7 mouse cellular contexts compared by ENCODE assay signal in genomic region chr8:70701048-70701981, GRCm38 (mm10). TPM values are rescaled to one million over a fixed set of nuclear protein-coding genes. Genes with fewer than 3 reads are reported as not detected.
DNase-seq lines count a peak whose midpoint lies in the region; ATAC-seq and TF ChIP-seq lines count a peak whose summit lies in the region.

No protein-coding gene starts in this region.

- TF ChIP-seq POLR2A in olfactory bulb, adult 2 months (IDR thresholded peaks at IDR 0.05; ENCODE audit: insufficient read depth, low read depth, low read length), result no peak

- H3K9ac ChIP-seq in lung, postnatal 0 days (replicated peaks; ENCODE audit: low read depth), result peak overlapping the region; percentile 99; the same call in 1 of the 2 replicates
- H3K9ac ChIP-seq in forebrain, embryonic 11.5 days (ENCODE audit: low read length), result peak overlapping the region; percentile 87
- peak overlapping the region; percentile 96 for H3K9ac ChIP-seq in limb, embryonic 11.5 days (ENCODE audit: low read length)

- H3K4me1 ChIP-seq in lung, postnatal 0 days (ENCODE audit: insufficient read depth, low read depth, low read length), result peaks cover 22% of the 10 kb centered on the region; the same call in 1 of the 2 replicates
- peaks cover 24% of the 10 kb centered on the region for H3K4me1 ChIP-seq in forebrain, embryonic 11.5 days (replicated peaks; ENCODE audit: control insufficient read depth, insufficient read depth, low read length)
- peaks cover 21% of the 10 kb centered on the region for H3K4me1 ChIP-seq in limb, embryonic 11.5 days (ENCODE audit: control insufficient read depth, insufficient read depth, low read length)
- H3K4me1 ChIP-seq in olfactory bulb, adult 2 months (ENCODE audit: control insufficient read depth, insufficient read depth, low read length), result peaks cover 32% of the 10 kb centered on the region

- H3K36me3 ChIP-seq in lung, postnatal 0 days (ENCODE audit: insufficient read depth, low read length), result 0 out of 2 replicates have a peak, but pooled peaks cover 7% of the 10 kb centered on the region
- H3K36me3 ChIP-seq in forebrain, embryonic 11.5 days (ENCODE audit: control insufficient read depth, insufficient read depth, low read length), result no peaks in the 10 kb centered on the region
- H3K36me3 ChIP-seq in limb, embryonic 11.5 days (ENCODE audit: control insufficient read depth, insufficient read depth, low read length), result peaks cover 4% of the 10 kb centered on the region; the same call in 1 of the 2 replicates

- no peak for TF ChIP-seq EP300 in lung, postnatal 0 days (IDR thresholded peaks at IDR 0.05)

- peak overlapping the region; percentile 99; the same call in 1 of the 2 replicates for H3K27ac ChIP-seq in lung, postnatal 0 days (ENCODE audit: low read length)
- H3K27ac ChIP-seq in forebrain, embryonic 11.5 days (ENCODE audit: low read depth, low read length), result peak overlapping the region; percentile 96; the same call in 1 of the 2 replicates
- no peak overlapping the region; the same call in 1 of the 2 replicates for H3K27ac ChIP-seq in limb, embryonic 11.5 days (replicated peaks; ENCODE audit: low read depth, low read length)
- H3K27ac ChIP-seq in olfactory bulb, adult 2 months (ENCODE audit: insufficient read depth, low read depth, low read length), result peak overlapping the region; percentile 58

- peak; percentile 47 for DNase-seq in lung, postnatal 0 days (ENCODE audit: low spot score)
- no peak for DNase-seq in lung, postnatal 14 days
- no peak for DNase-seq in forebrain, embryonic 11.5 days (ENCODE audit: low spot score)
- DNase-seq in limb, embryonic 11.5 days (ENCODE audit: low spot score), result no peak
- no peak for DNase-seq in left cerebral cortex, postnatal 10 days (ENCODE audit: extremely low spot score in 1 of 2, low spot score in 2 of 2)
- no peak for DNase-seq in gastrocnemius, postnatal 36 days

- peak overlapping the region; percentile 98 for H3K4me3 ChIP-seq in lung, postnatal 0 days (ENCODE audit: low read depth, low read length)
- H3K4me3 ChIP-seq in forebrain, embryonic 11.5 days (ENCODE audit: low read depth, low read length), result peak overlapping the region; percentile 91
- peak overlapping the region; percentile 95 for H3K4me3 ChIP-seq in limb, embryonic 11.5 days (ENCODE audit: low read depth, low read length)
- peak overlapping the region; percentile 81 for H3K4me3 ChIP-seq in olfactory bulb, adult 2 months (ENCODE audit: insufficient read depth, low read depth, low read length)

- H3K4me2 ChIP-seq in lung, postnatal 0 days (replicated peaks; ENCODE audit: low read depth, low read length), result peak overlapping the region; percentile 64
- H3K4me2 ChIP-seq in forebrain, embryonic 11.5 days (ENCODE audit: low read depth, low read length, severe bottlenecking), result peak overlapping the region; percentile 49
- H3K4me2 ChIP-seq in limb, embryonic 11.5 days (ENCODE audit: low read depth, severe bottlenecking), result peak overlapping the region; percentile 82

- no peaks in the 10 kb centered on the region for H3K9me3 ChIP-seq in lung, postnatal 0 days (ENCODE audit: low read length)
- no peaks in the 10 kb centered on the region for H3K9me3 ChIP-seq in forebrain, embryonic 11.5 days (ENCODE audit: control insufficient read depth, low read length)
- no peaks in the 10 kb centered on the region for H3K9me3 ChIP-seq in limb, embryonic 11.5 days (ENCODE audit: control insufficient read depth, low read length)

- 54% methylated on average over 10 of the region's 10 CpGs for WGBS in lung, postnatal 0 days
- 59% methylated on average over 10 of the region's 10 CpGs for WGBS in forebrain, embryonic 11.5 days
- WGBS in limb, embryonic 11.5 days, result 55% methylated on average over 10 of the region's 10 CpGs
- WGBS in olfactory bulb, adult 2 months, result 39% methylated on average over 10 of the region's 10 CpGs

- H3K27me3 ChIP-seq in lung, postnatal 0 days (replicated peaks; ENCODE audit: insufficient read depth, low read length), result no peaks in the 10 kb centered on the region
- no peaks in the 10 kb centered on the region for H3K27me3 ChIP-seq in forebrain, embryonic 11.5 days (ENCODE audit: control insufficient read depth, insufficient read depth, low read length)
- no peaks in the 10 kb centered on the region for H3K27me3 ChIP-seq in limb, embryonic 11.5 days (ENCODE audit: control insufficient read depth, insufficient read depth, low read length)

- TF ChIP-seq CTCF in lung, postnatal 0 days (IDR thresholded peaks at IDR 0.05), result no peak
- no peak for TF ChIP-seq CTCF in olfactory bulb, adult 2 months (IDR thresholded peaks at IDR 0.05; ENCODE audit: insufficient read depth, low read depth, low read length)

- ATAC-seq in lung, postnatal 0 days, result no peak
- no peak for ATAC-seq in forebrain, embryonic 11.5 days (replicated peaks; ENCODE audit: low FRiP score)
- no peak for ATAC-seq in limb, embryonic 11.5 days (ENCODE audit: insufficient number of reproducible peaks, low FRiP score, low TSS enrichment, low read depth)

- intact Hi-C loops in left cerebral cortex, postnatal 10 days (cut with DNase I), result no loop called here
- intact Hi-C loops in gastrocnemius, postnatal 36 days (cut with DNase I), result loop anchor here (5.0 kb wide), 1 partner anchor 69 kb away; the partner anchor contains the start of gene Gdf15

RNA-seq across cellular contexts. Expression of gene Iqcn, which starts 1.9 kb away (rescaled TPM):
- polyA plus RNA-seq in lung, postnatal 0 days (2015; fragmentation: Nextera tagmentation; extraction: Ambion mirVana), result 0.04 and 0.07 TPM in 2 replicates
- not detected in 2 replicates for polyA plus RNA-seq in forebrain, embryonic 11.5 days (2014; fragmentation: Nextera tagmentation; extraction: Ambion mirVana)
- polyA plus RNA-seq in limb, embryonic 11.5 days (2014; fragmentation: Nextera tagmentation; extraction: Ambion mirVana), result not detected in 2 replicates
- polyA plus RNA-seq in olfactory bulb, adult 2 months (2012; ENCODE audit: insufficient read depth, insufficient read length, low replicate concordance, missing spikeins), result not detected in 2 replicates
- total RNA-seq in left cerebral cortex, postnatal 10 days (2021), result under 1 TPM in 1 of 2 experiments, not detected in 1; 0.19 TPM
- under 1 TPM in 1 of 2 experiments, not detected in 1; 0.05 TPM for total RNA-seq in gastrocnemius, postnatal 36 days (2021)

RNA-seq across cellular contexts. Expression of gene Jund, which starts 2.6 kb away (rescaled TPM):
- polyA plus RNA-seq in lung, postnatal 0 days (2015; fragmentation: Nextera tagmentation; extraction: Ambion mirVana), result 107 and 109 TPM in 2 replicates
- polyA plus RNA-seq in forebrain, embryonic 11.5 days (2014; fragmentation: Nextera tagmentation; extraction: Ambion mirVana), result 128 and 157 TPM in 2 replicates
- 104 and 109 TPM in 2 replicates for polyA plus RNA-seq in limb, embryonic 11.5 days (2014; fragmentation: Nextera tagmentation; extraction: Ambion mirVana)
- polyA plus RNA-seq in olfactory bulb, adult 2 months (2012; ENCODE audit: insufficient read depth, insufficient read length, low replicate concordance, missing spikeins), result not detected in 2 replicates
- total RNA-seq in left cerebral cortex, postnatal 10 days (2021), result 100 to 1,000 TPM; 147 to 149 TPM
- 10 to 100 TPM; 60.6 to 77.9 TPM for total RNA-seq in gastrocnemius, postnatal 36 days (2021)

RNA-seq across cellular contexts. Expression of gene Gm3336, which starts 17.0 kb away (rescaled TPM):
- polyA plus RNA-seq in lung, postnatal 0 days (2015; fragmentation: Nextera tagmentation; extraction: Ambion mirVana), result 0.50 and 0.54 TPM in 2 replicates
- polyA plus RNA-seq in forebrain, embryonic 11.5 days (2014; fragmentation: Nextera tagmentation; extraction: Ambion mirVana), result not detected in 2 replicates
- polyA plus RNA-seq in limb, embryonic 11.5 days (2014; fragmentation: Nextera tagmentation; extraction: Ambion mirVana), result not detected in 2 replicates
- not detected in 2 replicates for polyA plus RNA-seq in olfactory bulb, adult 2 months (2012; ENCODE audit: insufficient read depth, insufficient read length, low replicate concordance, missing spikeins)
- total RNA-seq in left cerebral cortex, postnatal 10 days (2021), result not detected
- not detected for total RNA-seq in gastrocnemius, postnatal 36 days (2021)

RNA-seq across cellular contexts. Expression of gene Pde4c, which starts 22.2 kb away (rescaled TPM):
- 0.93 and 2.0 TPM in 2 replicates for polyA plus RNA-seq in lung, postnatal 0 days (2015; fragmentation: Nextera tagmentation; extraction: Ambion mirVana)
- polyA plus RNA-seq in forebrain, embryonic 11.5 days (2014; fragmentation: Nextera tagmentation; extraction: Ambion mirVana), result 0.13 and 0.37 TPM in 2 replicates
- polyA plus RNA-seq in limb, embryonic 11.5 days (2014; fragmentation: Nextera tagmentation; extraction: Ambion mirVana), result 0.08 and 0.13 TPM in 2 replicates
- not detected in 2 replicates for polyA plus RNA-seq in olfactory bulb, adult 2 months (2012; ENCODE audit: insufficient read depth, insufficient read length, low replicate concordance, missing spikeins)
- total RNA-seq in left cerebral cortex, postnatal 10 days (2021), result under 1 TPM; 0.49 to 0.61 TPM
- 1 to 10 TPM; 1.9 to 2.1 TPM for total RNA-seq in gastrocnemius, postnatal 36 days (2021)

RNA-seq across cellular contexts. Expression of gene Lsm4, which starts 28.3 kb away (rescaled TPM):
- polyA plus RNA-seq in lung, postnatal 0 days (2015; fragmentation: Nextera tagmentation; extraction: Ambion mirVana), result 95.9 and 104 TPM in 2 replicates
- 318 and 346 TPM in 2 replicates for polyA plus RNA-seq in forebrain, embryonic 11.5 days (2014; fragmentation: Nextera tagmentation; extraction: Ambion mirVana)
- polyA plus RNA-seq in limb, embryonic 11.5 days (2014; fragmentation: Nextera tagmentation; extraction: Ambion mirVana), result 356 and 388 TPM in 2 replicates
- polyA plus RNA-seq in olfactory bulb, adult 2 months (2012; ENCODE audit: insufficient read depth, insufficient read length, low replicate concordance, missing spikeins), result not detected in 2 replicates
- 10 to 100 TPM; 68.2 to 80.4 TPM for total RNA-seq in left cerebral cortex, postnatal 10 days (2021)
- total RNA-seq in gastrocnemius, postnatal 36 days (2021), result 10 to 100 TPM; 54.9 to 63.3 TPM
